Mouse (Mus musculus) ES-E14 (cell line): ENCODE measurements around the gene Rpl11. TPM values are rescaled to one million over a fixed set of nuclear protein-coding genes. Genes with fewer than 3 reads are reported as not detected.

Experiments
- DNase-seq: peaks from one replicate; pipeline ENCODE4 v3.0.0-alpha.2; 2013; ENCODE audit warnings: low read depth, low spot score
- H3K27ac ChIP-seq: 2 replicates; pipeline ENCODE4 v1.5.1; 2012; ENCODE audit warnings: low read depth, mild to moderate bottlenecking, low read length, moderate library complexity, mixed read lengths; ENCODE audit not compliant: poor library complexity, insufficient read depth, severe bottlenecking
- H3K36me3 ChIP-seq: 2 replicates; pipeline ENCODE4 v1.6.1; 2012; ENCODE audit warnings: mild to moderate bottlenecking, low read length, moderate library complexity, mixed read lengths; ENCODE audit not compliant: control insufficient read depth, poor library complexity, insufficient read depth, severe bottlenecking
- H3K4me1 ChIP-seq, 2 experiments: fragments of 150-350 bp in 1 of 2; sonication (generic) in 1 of 2; 2 replicates each; pipeline ENCODE4 v1.6.1; 2012; ENCODE audit warnings: low read length in 2 of 2, mild to moderate bottlenecking in 1 of 2, mixed read lengths in 1 of 2; ENCODE audit not compliant: control insufficient read depth in 2 of 2, insufficient read depth in 2 of 2, poor library complexity in 1 of 2
- H3K4me3 ChIP-seq, 2 experiments: fragments of 150-350 bp in 1 of 2; sonication (generic) in 1 of 2; 2 replicates each; pipeline ENCODE4 v1.5.1; 2012; ENCODE audit warnings: low read length in 2 of 2, low read depth in 1 of 2, mild to moderate bottlenecking in 1 of 2, mixed read lengths in 1 of 2; ENCODE audit not compliant: insufficient read depth in 1 of 2, poor library complexity in 1 of 2, severe bottlenecking in 1 of 2
- H3K9ac ChIP-seq: 2 replicates; pipeline ENCODE4 v1.6.1; 2012; ENCODE audit warnings: low read depth, mild to moderate bottlenecking, low read length, mixed read lengths; ENCODE audit not compliant: poor library complexity, insufficient read depth, severe bottlenecking
- H3K9me3 ChIP-seq: fragments of 150-350 bp; sonication (generic); 2 replicates; pipeline ENCODE4 v1.6.1; 2012; ENCODE audit warnings: low read depth, mild to moderate bottlenecking, low read length; ENCODE audit not compliant: control insufficient read depth, insufficient read depth
- CHD2 ChIP-seq: IDR thresholded peaks from 2 replicates; pipeline ENCODE4 v1.6.1; 2014; ENCODE audit warnings: mild to moderate bottlenecking, low read depth, low read length, inconsistent platforms
- HCFC1 ChIP-seq: IDR thresholded peaks from 2 replicates; pipeline ENCODE4 v1.6.1; 2012; ENCODE audit warnings: low read length, inconsistent platforms, borderline replicate concordance; ENCODE audit not compliant: insufficient read depth
- MAFK ChIP-seq: IDR thresholded peaks from 2 replicates; pipeline ENCODE4 v1.6.1; 2014; ENCODE audit warnings: mild to moderate bottlenecking, low read depth, low read length, inconsistent platforms; ENCODE audit not compliant: insufficient read depth
- ZC3H11A ChIP-seq: IDR thresholded peaks from 2 replicates; pipeline ENCODE4 v1.6.1; 2012; ENCODE audit warnings: low read depth, mild to moderate bottlenecking, inconsistent platforms, low read length, borderline replicate concordance
- ZNF384 ChIP-seq: IDR thresholded peaks from 2 replicates; pipeline ENCODE4 v1.6.1; 2012; ENCODE audit warnings: low read depth, low read length, inconsistent platforms
- in situ Hi-C, 2 experiments: fragments of 600-800 bp; cut with MboI; formaldehyde crosslinking; loops; one replicate each; pipeline ENCODE4 v1.15.1; 2025; ENCODE audit warnings: low sequenced_read_pairs in 2 of 2, inconsistent platforms in 1 of 2; ENCODE audit not compliant: unreplicated experiment in 2 of 2
- total RNA-seq: library from RNA; depleted of rRNA; stranded (reverse); fragments of 300-350 nt; gene quantifications from 2 replicates; pipeline ENCODE4 v1.2.3, GENCODE M21; 2012

The Rpl11 gene
- total RNA-seq, 1 experiment = 1,442 TPM

DNA sequence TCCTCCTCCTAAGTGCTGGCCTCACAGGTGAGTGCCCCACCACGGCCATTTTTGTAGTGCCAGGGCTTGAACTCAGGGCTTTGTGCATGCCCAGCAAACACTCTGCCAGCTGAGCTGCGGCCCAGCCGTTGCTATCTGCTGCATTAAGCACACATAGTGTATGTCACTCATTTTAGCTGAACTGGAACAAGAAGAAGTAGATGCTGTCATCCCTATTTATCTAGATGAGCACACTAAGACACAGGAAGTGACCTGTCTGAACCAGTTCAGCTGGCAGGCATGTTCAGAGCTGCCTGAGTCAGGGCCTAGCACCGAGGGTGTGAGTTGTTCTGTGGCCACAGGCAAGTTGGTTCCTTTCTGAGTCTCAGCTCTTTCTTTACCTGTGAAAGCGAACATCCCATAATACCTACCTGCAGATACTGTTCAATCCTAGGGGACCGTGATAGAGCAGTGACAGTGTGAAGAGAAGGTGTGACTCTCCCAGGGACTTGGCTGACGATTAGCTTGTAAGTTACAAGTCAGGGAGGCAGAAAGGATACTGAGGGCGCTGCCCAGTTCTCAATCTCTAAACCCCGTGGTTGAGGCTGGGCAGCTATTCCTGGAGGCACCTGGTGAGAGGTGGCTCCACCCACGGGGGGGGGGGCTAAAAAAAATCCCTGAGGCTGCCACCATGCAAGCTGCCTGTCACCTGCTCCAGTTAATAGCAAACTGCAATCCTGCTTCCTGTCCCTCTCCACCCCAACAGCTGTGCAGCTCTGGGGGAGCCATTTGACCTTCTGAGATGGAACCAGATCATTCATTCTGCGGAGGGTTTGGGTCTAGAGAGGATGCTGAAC, 36.7 kb upstream of the Rpl11 start:
- H3K27ac ChIP-seq = no peak overlapping the region
- H3K36me3 ChIP-seq = no peaks in the 10 kb centered on the region
- H3K4me1 ChIP-seq = peaks cover 4 to 19% of the 10 kb centered on the region in 2 experiments; a peak in 3 of 4 replicates
- TF ChIP-seq ZC3H11A = no peak
- no peak for TF ChIP-seq ZNF384
- no peak for TF ChIP-seq MAFK
- no peak for TF ChIP-seq HCFC1
- DNase-seq = no peak
- H3K4me3 ChIP-seq = no peak overlapping the region
- no peaks in the 10 kb centered on the region for H3K9me3 ChIP-seq
- in situ Hi-C loops = no loop called here
- no peak overlapping the region for H3K9ac ChIP-seq

DNA sequence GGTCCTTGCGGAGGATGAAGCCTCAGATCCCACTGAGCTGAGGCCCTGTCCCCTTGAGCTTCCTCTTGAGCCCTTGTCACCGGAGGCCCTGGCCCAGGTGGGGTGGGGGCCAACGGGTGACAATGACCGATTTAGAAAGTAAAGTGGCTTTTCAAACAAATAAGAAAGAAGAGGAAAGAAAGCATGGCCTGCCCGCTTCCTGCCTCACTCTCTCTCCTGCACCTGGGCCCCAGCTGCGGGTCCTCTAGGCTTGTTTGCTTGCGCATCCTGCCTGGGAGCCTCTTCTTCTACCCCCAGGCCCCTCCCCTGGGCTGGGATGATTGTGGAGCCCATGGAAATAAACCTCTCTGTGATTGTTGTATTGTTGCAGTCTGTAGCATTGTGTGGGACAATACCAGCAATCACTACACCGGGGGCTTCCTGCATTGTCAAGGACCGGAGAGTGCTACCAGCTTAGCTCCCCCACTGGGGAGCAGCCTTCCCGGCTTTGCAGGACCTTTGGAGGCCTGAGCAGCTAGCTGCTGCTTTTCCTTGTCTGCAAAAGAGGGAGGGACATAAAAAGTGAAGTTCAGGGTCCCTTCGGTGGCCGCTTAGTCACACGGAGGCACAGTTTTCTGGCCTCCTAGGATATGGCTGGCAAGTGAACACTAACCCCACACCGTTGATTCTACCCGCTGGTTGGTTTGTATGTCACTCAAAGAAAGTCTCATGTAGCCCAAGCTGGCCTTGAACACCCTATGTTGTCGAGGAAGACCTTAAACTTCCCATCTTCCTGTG, 35.9 kb upstream of the Rpl11 start:
- peaks cover 4 to 23% of the 10 kb centered on the region in 2 experiments; a peak in 3 of 4 replicates for H3K4me1 ChIP-seq
- TF ChIP-seq MAFK (peak; percentile 4; the same call in 1 of the 2 replicates), CHD2 (no peak)
- no peak overlapping the region for H3K9ac ChIP-seq
- no peaks in the 10 kb centered on the region for H3K9me3 ChIP-seq
- H3K27ac ChIP-seq = no peak overlapping the region; the same call in 1 of the 2 replicates
- peak; percentile 77 for DNase-seq
- no peak overlapping the region for H3K4me3 ChIP-seq
- in situ Hi-C loops = no loop called here
- no peaks in the 10 kb centered on the region for H3K36me3 ChIP-seq

DNA sequence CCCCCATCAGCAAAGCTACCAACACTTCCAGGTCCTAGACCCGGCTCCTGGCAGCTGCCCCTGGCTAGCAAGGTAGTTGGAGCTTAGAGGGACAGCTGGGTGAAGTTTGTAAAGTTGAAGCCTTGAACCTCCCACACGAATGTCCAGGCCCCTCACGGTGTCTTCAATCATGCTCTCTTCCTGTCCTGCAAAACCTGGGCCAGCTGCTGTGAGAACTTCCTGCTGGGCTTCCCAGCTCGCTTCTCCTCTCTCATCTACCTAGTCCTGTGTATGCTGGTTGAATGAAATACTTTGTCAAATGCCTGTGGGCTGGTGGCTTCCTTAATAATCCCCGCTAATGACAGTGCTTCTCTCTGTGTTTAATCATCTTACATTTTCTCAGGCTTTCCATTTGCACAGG, 35.1 kb upstream of the Rpl11 start:
- TF ChIP-seq CHD2 = no peak
- TF ChIP-seq ZNF384 = no peak
- no peak for TF ChIP-seq ZC3H11A
- no peak for TF ChIP-seq MAFK
- TF ChIP-seq HCFC1 = no peak
- DNase-seq = no peak
- no peaks in the 10 kb centered on the region for H3K9me3 ChIP-seq
- H3K27ac ChIP-seq = no peak overlapping the region
- H3K4me3 ChIP-seq = no peak overlapping the region
- peaks cover 6 to 23% of the 10 kb centered on the region in 2 experiments; a peak in 3 of 4 replicates for H3K4me1 ChIP-seq
- no peak overlapping the region for H3K9ac ChIP-seq
- in situ Hi-C loops = no loop called here
- no peaks in the 10 kb centered on the region for H3K36me3 ChIP-seq

DNA sequence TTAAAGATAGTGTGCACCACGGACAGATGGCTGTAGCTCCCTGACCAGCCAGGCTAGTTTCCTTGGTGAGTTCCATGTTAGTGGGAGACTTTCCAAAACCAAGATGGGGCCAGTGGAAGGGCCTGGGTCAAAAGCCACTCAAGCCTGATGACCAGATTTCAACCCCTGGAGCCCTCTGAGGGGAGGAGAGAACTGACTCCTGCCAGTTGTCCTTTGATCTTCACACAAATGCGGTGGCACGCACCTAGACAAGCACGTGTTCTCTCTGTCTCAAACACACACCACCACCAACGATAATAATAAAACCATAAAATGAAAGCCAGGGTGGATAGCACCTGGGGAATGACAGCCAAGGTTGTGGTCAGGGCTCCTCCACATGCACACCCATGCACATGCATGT, 34.0 kb upstream of the Rpl11 start:
- no peak overlapping the region for H3K27ac ChIP-seq
- H3K36me3 ChIP-seq = no peaks in the 10 kb centered on the region
- no peak for TF ChIP-seq ZC3H11A
- TF ChIP-seq ZNF384 = no peak
- TF ChIP-seq CHD2 = no peak
- TF ChIP-seq HCFC1 = no peak
- no peak for TF ChIP-seq MAFK
- H3K9ac ChIP-seq = no peak overlapping the region
- no peaks in the 10 kb centered on the region for H3K9me3 ChIP-seq
- in situ Hi-C loops = no loop called here
- no peak overlapping the region for H3K4me3 ChIP-seq
- peaks cover 6 to 23% of the 10 kb centered on the region in 2 experiments; a peak in 3 of 4 replicates for H3K4me1 ChIP-seq
- no peak for DNase-seq
